Mouse (Mus musculus): ENCODE measurements at regions not wholly inside any gene's neighbourhood (a gene's known extent, or its start where the extent isn't known, plus 50 kb on each side); places are given as distances from the start of the nearest gene placed in this dataset.

GRCm38 (mm10) chr4:40625911-40626310 is 77.1 kb downstream of the Aptx start:
- TF ChIP-seq POLR2A (IDR thresholded peaks at IDR 0.05; ENCODE audit: insufficient read depth, low read length) (no peak), CTCF (IDR thresholded peaks at IDR 0.05; ENCODE audit: low read depth, low read length) (no peak), EP300 (IDR thresholded peaks at IDR 0.05; ENCODE audit: insufficient read depth, low read depth, low read length) (no peak)
